Mouse (Mus musculus): Measurements from ENCODE around the gene Rbm19. TPM values are rescaled to one million over a fixed set of nuclear protein-coding genes. Genes with fewer than 3 reads are reported as not detected.
"Not testable (repeated sequence)": the region's sequence is repeated elsewhere in the genome, so short reads cannot be mapped to it uniquely, and the experiment has no call there.

Gene Rbm19
- polyA plus RNA-seq, 1 experiment from 2014 or later = 37.5 TPM

- Histone ChIP-seq H3K9me3 (no peaks in the 10 kb centered on the region), H3K4me1 (peaks cover 10% of the 10 kb centered on the region), H3K4me3 (no peak overlapping the region), H3K36me3 (replicated peaks) (no peaks in the 10 kb centered on the region), H3K27ac (replicated peaks) (no peak overlapping the region), H3K27me3 (replicated peaks; ENCODE audit: low read depth, poor library complexity, severe bottlenecking) (peaks cover 18% of the 10 kb centered on the region)
- 27% methylated on average over 12 of the region's 12 CpGs for WGBS
- DNase-seq (ENCODE audit: low spot score) = peak; percentile 58
These were observed 9.7 kb upstream of the Rbm19 start for GRCm38 (mm10) chr5:120106424-120107073.

- H3K27ac ChIP-seq (replicated peaks) = no peak overlapping the region
- no peaks in the 10 kb centered on the region for H3K27me3 ChIP-seq (replicated peaks; ENCODE audit: low read depth, poor library complexity, severe bottlenecking)
- no peak for DNase-seq (ENCODE audit: low spot score)
- WGBS = 87% methylated on average over 12 of the region's 12 CpGs
- H3K4me3 ChIP-seq = no peak overlapping the region
- H3K9me3 ChIP-seq = no peaks in the 10 kb centered on the region
- peaks cover 12% of the 10 kb centered on the region for H3K4me1 ChIP-seq
- peaks cover 8% of the 10 kb centered on the region for H3K36me3 ChIP-seq (replicated peaks)
These were observed 1.9 kb upstream of the Rbm19 start for GRCm38 (mm10) chr5:120114361-120114760.

GRCm38 (mm10) chr5:120117161-120117560 lies 896 bp downstream of the Rbm19 start:
- WGBS = 52% methylated on average over 3 of the region's 3 CpGs
- H3K27ac ChIP-seq (replicated peaks); H3K9me3 ChIP-seq; DNase-seq (ENCODE audit: low spot score); H3K27me3 ChIP-seq (replicated peaks; ENCODE audit: low read depth, poor library complexity, severe bottlenecking): not testable (repeated sequence)
- H3K4me1 ChIP-seq = peaks cover 12% of the 10 kb centered on the region
- H3K4me3 ChIP-seq = peak overlapping the region; percentile 77
- H3K36me3 ChIP-seq (replicated peaks) = peaks cover 36% of the 10 kb centered on the region

- Histone ChIP-seq H3K4me1 (no peaks in the 10 kb centered on the region), H3K36me3 (replicated peaks) (peaks cover 100% of the 10 kb centered on the region), H3K9me3 (0 out of 2 replicates have a peak, but pooled peaks cover 2% of the 10 kb centered on the region), H3K4me3 (no peak overlapping the region), H3K27ac (replicated peaks) (no peak overlapping the region), H3K27me3 (replicated peaks; ENCODE audit: low read depth, poor library complexity, severe bottlenecking) (no peaks in the 10 kb centered on the region)
- WGBS = 90% methylated on average over 16 of the region's 16 CpGs
- no peak for DNase-seq (ENCODE audit: low spot score)
These were observed 8.8 kb downstream of the Rbm19 start for GRCm38 (mm10) chr5:120124881-120125690.

GRCm38 (mm10) chr5:120127641-120128040 lies 11.4 kb downstream of the Rbm19 start:
- DNase-seq (ENCODE audit: low spot score) = peak; percentile 44
- WGBS = 59% methylated on average over 10 of the region's 10 CpGs
- no peak overlapping the region for H3K27ac ChIP-seq (replicated peaks)

GRCm38 (mm10) chr5:120128511-120128910 lies 12.2 kb downstream of the Rbm19 start:
- H3K27me3 ChIP-seq (replicated peaks; ENCODE audit: low read depth, poor library complexity, severe bottlenecking) = no peaks in the 10 kb centered on the region
- H3K9me3 ChIP-seq = no peaks in the 10 kb centered on the region
- peaks cover 100% of the 10 kb centered on the region for H3K36me3 ChIP-seq (replicated peaks)
- 93% methylated on average over 5 of the region's 5 CpGs for WGBS
- H3K4me3 ChIP-seq = no peak overlapping the region
- peaks cover 7% of the 10 kb centered on the region; the same call in 1 of the 2 replicates for H3K4me1 ChIP-seq
- H3K27ac ChIP-seq (replicated peaks) = no peak overlapping the region
- DNase-seq (ENCODE audit: low spot score) = no peak

More at GRCm38 (mm10) chr5:120127641-120128040, 11.4 kb downstream of the Rbm19 start:
- no peaks in the 10 kb centered on the region for H3K9me3 ChIP-seq
- H3K4me1 ChIP-seq = peaks cover 7% of the 10 kb centered on the region; the same call in 1 of the 2 replicates
- H3K4me3 ChIP-seq = no peak overlapping the region
- peaks cover 100% of the 10 kb centered on the region for H3K36me3 ChIP-seq (replicated peaks)
- no peaks in the 10 kb centered on the region for H3K27me3 ChIP-seq (replicated peaks; ENCODE audit: low read depth, poor library complexity, severe bottlenecking)

- DNase-seq (ENCODE audit: low spot score) = no peak
- H3K4me1 ChIP-seq = peaks cover 7% of the 10 kb centered on the region; the same call in 1 of the 2 replicates
- H3K4me3 ChIP-seq = no peak overlapping the region
- no peaks in the 10 kb centered on the region for H3K9me3 ChIP-seq
- H3K36me3 ChIP-seq (replicated peaks) = peaks cover 99% of the 10 kb centered on the region
- 93% methylated on average over 7 of the region's 7 CpGs for WGBS
- no peak overlapping the region for H3K27ac ChIP-seq (replicated peaks)
- H3K27me3 ChIP-seq (replicated peaks; ENCODE audit: low read depth, poor library complexity, severe bottlenecking) = no peaks in the 10 kb centered on the region
These were observed 12.8 kb downstream of the Rbm19 start for GRCm38 (mm10) chr5:120129070-120129469.

- Histone ChIP-seq H3K27me3 (replicated peaks; ENCODE audit: low read depth, poor library complexity, severe bottlenecking) (no peaks in the 10 kb centered on the region), H3K4me3 (no peak overlapping the region), H3K9me3 (no peaks in the 10 kb centered on the region), H3K36me3 (replicated peaks) (peaks cover 99% of the 10 kb centered on the region), H3K27ac (replicated peaks) (no peak overlapping the region), H3K4me1 (peaks cover 7% of the 10 kb centered on the region; the same call in 1 of the 2 replicates)
- DNase-seq (ENCODE audit: low spot score) = no peak
- WGBS = 93% methylated on average over 7 of the region's 7 CpGs
These were observed 13.5 kb downstream of the Rbm19 start for GRCm38 (mm10) chr5:120129761-120130160.

- no peaks in the 10 kb centered on the region for H3K27me3 ChIP-seq (replicated peaks; ENCODE audit: low read depth, poor library complexity, severe bottlenecking)
- H3K4me3 ChIP-seq = no peak overlapping the region
- no peaks in the 10 kb centered on the region for H3K9me3 ChIP-seq
- peaks cover 7% of the 10 kb centered on the region; the same call in 1 of the 2 replicates for H3K4me1 ChIP-seq
- 89% methylated on average over 2 of the region's 2 CpGs for WGBS
- peaks cover 99% of the 10 kb centered on the region for H3K36me3 ChIP-seq (replicated peaks)
- H3K27ac ChIP-seq (replicated peaks) = no peak overlapping the region
- DNase-seq (ENCODE audit: low spot score) = no peak
These were observed 13.9 kb downstream of the Rbm19 start for GRCm38 (mm10) chr5:120130163-120130562.

- no peak overlapping the region for H3K27ac ChIP-seq (replicated peaks)
- 65% methylated on average over 5 of the region's 5 CpGs for WGBS
- peaks cover 16% of the 10 kb centered on the region for H3K4me1 ChIP-seq
- peak; percentile 29 for DNase-seq (ENCODE audit: low spot score)
- H3K4me3 ChIP-seq = no peak overlapping the region
- no peaks in the 10 kb centered on the region for H3K27me3 ChIP-seq (replicated peaks; ENCODE audit: low read depth, poor library complexity, severe bottlenecking)
- no peaks in the 10 kb centered on the region for H3K9me3 ChIP-seq
- peaks cover 94% of the 10 kb centered on the region for H3K36me3 ChIP-seq (replicated peaks)
These were observed 15.3 kb downstream of the Rbm19 start for GRCm38 (mm10) chr5:120131600-120131999.

- DNase-seq (ENCODE audit: low spot score) = peak; percentile 71
- Histone ChIP-seq H3K36me3 (replicated peaks) (peaks cover 89% of the 10 kb centered on the region), H3K4me3 (no peak overlapping the region), H3K27me3 (replicated peaks; ENCODE audit: low read depth, poor library complexity, severe bottlenecking) (no peaks in the 10 kb centered on the region), H3K27ac (replicated peaks) (no peak overlapping the region), H3K9me3 (no peaks in the 10 kb centered on the region), H3K4me1 (peaks cover 16% of the 10 kb centered on the region)
- 41% methylated on average over 6 of the region's 6 CpGs for WGBS
These were observed 17.7 kb downstream of the Rbm19 start for GRCm38 (mm10) chr5:120134000-120134399.

GRCm38 (mm10) chr5:120135337-120135736 lies 19.1 kb downstream of the Rbm19 start:
- Histone ChIP-seq H3K27ac (replicated peaks) (peak overlapping the region; percentile 65; the same call in 1 of the 2 replicates), H3K27me3 (replicated peaks; ENCODE audit: low read depth, poor library complexity, severe bottlenecking) (no peaks in the 10 kb centered on the region), H3K9me3 (no peaks in the 10 kb centered on the region), H3K4me3 (no peak overlapping the region), H3K36me3 (replicated peaks) (peaks cover 80% of the 10 kb centered on the region), H3K4me1 (peaks cover 16% of the 10 kb centered on the region)
- 92% methylated on average over 14 of the region's 14 CpGs for WGBS
- no peak for DNase-seq (ENCODE audit: low spot score)
